Mouse (Mus musculus) bone marrow macrophage, adult 2 months (primary cell): ENCODE measurements around the gene Ip6k3. TPM values are rescaled to one million over a fixed set of nuclear protein-coding genes. Genes with fewer than 3 reads are reported as not detected.

Experiments
- H3K27ac ChIP-seq: 2 replicates; pipeline ENCODE4 v1.5.1; 2012; ENCODE audit warnings: low read depth, low read length; ENCODE audit not compliant: insufficient read depth
- H3K4me1 ChIP-seq: 2 replicates; pipeline ENCODE4 v1.6.1; 2012; ENCODE audit warnings: low read length; ENCODE audit not compliant: control insufficient read depth, insufficient read depth
- H3K4me3 ChIP-seq: 2 replicates; pipeline ENCODE4 v1.5.1; 2012; ENCODE audit warnings: mild to moderate bottlenecking, low read length, moderate library complexity; ENCODE audit not compliant: insufficient read depth
- CTCF ChIP-seq: IDR thresholded peaks from 2 replicates; pipeline ENCODE4 v1.5.1; 2012; ENCODE audit warnings: low read depth, mild to moderate bottlenecking, low read length, moderate library complexity
- POLR2A ChIP-seq: IDR thresholded peaks from 2 replicates; pipeline ENCODE4 v1.6.1; 2012; ENCODE audit warnings: mild to moderate bottlenecking, low read depth, low read length, borderline replicate concordance
- polyA plus RNA-seq: library from polyadenylated mRNA; stranded (reverse); fragments of >200 nt; gene quantifications from 2 replicates; pipeline ENCODE4 v1.2.4, GENCODE M21; 2012; ENCODE audit not compliant: missing spikeins, insufficient read depth, insufficient read length

Gene Ip6k3
- polyA plus RNA-seq, 1 experiment = not detected

GRCm38 (mm10) chr17:27199205-27199604 lies 31.6 kb upstream of the Ip6k3 start:
- no peak for TF ChIP-seq POLR2A
- no peak for TF ChIP-seq CTCF
- Histone ChIP-seq H3K27ac (no peak overlapping the region), H3K4me1 (peaks cover 5% of the 10 kb centered on the region), H3K4me3 (no peak overlapping the region)

- TF ChIP-seq CTCF (no peak), POLR2A (no peak)
- H3K27ac ChIP-seq = no peak overlapping the region
- no peak overlapping the region for H3K4me3 ChIP-seq
- peaks cover 3% of the 10 kb centered on the region; the same call in 1 of the 2 replicates for H3K4me1 ChIP-seq
These were observed 28.6 kb upstream of the Ip6k3 start for GRCm38 (mm10) chr17:27196206-27196605.

GRCm38 (mm10) chr17:27194258-27195185 lies 26.9 kb upstream of the Ip6k3 start:
- TF ChIP-seq POLR2A = no peak
- no peak for TF ChIP-seq CTCF
- no peaks in the 10 kb centered on the region for H3K4me1 ChIP-seq
- H3K27ac ChIP-seq = no peak overlapping the region
- no peak overlapping the region for H3K4me3 ChIP-seq

- Histone ChIP-seq H3K4me3 (no peak overlapping the region), H3K27ac (no peak overlapping the region), H3K4me1 (no peaks in the 10 kb centered on the region)
- TF ChIP-seq POLR2A (no peak), CTCF (no peak)
These were observed 24.2 kb upstream of the Ip6k3 start for GRCm38 (mm10) chr17:27191804-27192203.

GRCm38 (mm10) chr17:27191189-27191588 lies 23.6 kb upstream of the Ip6k3 start:
- Histone ChIP-seq H3K4me1 (no peaks in the 10 kb centered on the region), H3K4me3 (no peak overlapping the region), H3K27ac (no peak overlapping the region)
- TF ChIP-seq POLR2A = no peak
- no peak for TF ChIP-seq CTCF

GRCm38 (mm10) chr17:27189640-27190216 lies 22.1 kb upstream of the Ip6k3 start:
- H3K27ac ChIP-seq = no peak overlapping the region
- H3K4me1 ChIP-seq = no peaks in the 10 kb centered on the region
- H3K4me3 ChIP-seq = no peak overlapping the region
- no peak for TF ChIP-seq POLR2A
- TF ChIP-seq CTCF = peak; percentile 90

- Histone ChIP-seq H3K27ac (no peak overlapping the region), H3K4me3 (no peak overlapping the region), H3K4me1 (no peaks in the 10 kb centered on the region)
- TF ChIP-seq CTCF (no peak), POLR2A (no peak)
These were observed 21.3 kb upstream of the Ip6k3 start for GRCm38 (mm10) chr17:27188883-27189282.

- no peak overlapping the region for H3K4me3 ChIP-seq
- TF ChIP-seq POLR2A (no peak), CTCF (no peak)
- no peak overlapping the region for H3K27ac ChIP-seq
- peaks cover 2% of the 10 kb centered on the region; the same call in 1 of the 2 replicates for H3K4me1 ChIP-seq
These were observed 19.5 kb upstream of the Ip6k3 start for GRCm38 (mm10) chr17:27187059-27187458.

- no peak overlapping the region for H3K27ac ChIP-seq
- peaks cover 8% of the 10 kb centered on the region for H3K4me1 ChIP-seq
- no peak overlapping the region for H3K4me3 ChIP-seq
- TF ChIP-seq POLR2A (no peak), CTCF (no peak)
These were observed 18.5 kb upstream of the Ip6k3 start for GRCm38 (mm10) chr17:27186068-27186467.
